Mouse (Mus musculus): ENCODE measurements at regions not wholly inside any gene's neighbourhood (a gene's known extent, or its start where the extent isn't known, plus 50 kb on each side); places are given as distances from the start of the nearest gene placed in this dataset.

GRCm38 (mm10) chr6:93392402-93392801 is 449.1 kb upstream of the Adamts9 start:
- Histone ChIP-seq H3K4me3 (ENCODE audit: control insufficient read depth in 1 of 2, insufficient read depth in 1 of 2, low read depth in 2 of 2, low read length in 2 of 2) (no peak overlapping the region), H3K36me3 (ENCODE audit: control insufficient read depth in 1 of 2, insufficient read depth in 2 of 2, low read length in 2 of 2) (no peaks in the 10 kb centered on the region), H3K27ac (ENCODE audit: control insufficient read depth, low read depth, low read length) (no peak overlapping the region), H3K4me1 (ENCODE audit: control insufficient read depth in 1 of 2, insufficient read depth in 2 of 2, low read length in 2 of 2) (no peaks in the 10 kb centered on the region), H3K9me3 (replicated peaks; ENCODE audit: insufficient read depth, low read length) (no peaks in the 10 kb centered on the region), H3K79me2 (ENCODE audit: control insufficient read depth, insufficient read depth, low read length, poor library complexity) (no peaks in the 10 kb centered on the region), H3K27me3 (ENCODE audit: control insufficient read depth in 1 of 2, insufficient read depth in 2 of 2, low read length in 2 of 2) (no peaks in the 10 kb centered on the region), H3K9ac (ENCODE audit: control insufficient read depth, low read depth, low read length, poor library complexity, severe bottlenecking) (no peak overlapping the region)
- no peak for TF ChIP-seq E2F4 (IDR thresholded peaks at IDR 0.05; ENCODE audit: borderline replicate concordance, low read depth, low read length)
- no peak for TF ChIP-seq MYC (IDR thresholded peaks at IDR 0.05; ENCODE audit: low read depth, low read length)
- DNase-seq (ENCODE audit: low read depth, low spot score): no peak

- no peak for DNase-seq (ENCODE audit: low read depth, low spot score)
- TF ChIP-seq GABPA (IDR thresholded peaks at IDR 0.05; ENCODE audit: low read depth, low read length): no peak
- TF ChIP-seq MXI1 (IDR thresholded peaks at IDR 0.05; ENCODE audit: low read depth, low read length): no peak
- TF ChIP-seq ZMIZ1 (IDR thresholded peaks at IDR 0.05; ENCODE audit: low read depth, low read length): no peak
- no peak for TF ChIP-seq CHD1 (IDR thresholded peaks at IDR 0.05; ENCODE audit: low read depth, low read length)
- TF ChIP-seq MYB (IDR thresholded peaks at IDR 0.05; ENCODE audit: low read depth, low read length): no peak
- no peak for TF ChIP-seq POLR2AphosphoS2 (IDR thresholded peaks at IDR 0.05; ENCODE audit: low read length)
- TF ChIP-seq POLR2AphosphoS5 (IDR thresholded peaks at IDR 0.05; ENCODE audit: borderline replicate concordance, low read depth, low read length): no peak
- no peak for TF ChIP-seq RCOR1 (IDR thresholded peaks at IDR 0.05; ENCODE audit: low read depth, low read length)
- TF ChIP-seq USF2 (IDR thresholded peaks at IDR 0.05; ENCODE audit: borderline replicate concordance in 1 of 2, insufficient read depth in 1 of 2, low read depth in 1 of 2, low read length in 2 of 2): no peak
- no peak for TF ChIP-seq ZNF384 (IDR thresholded peaks at IDR 0.05; ENCODE audit: low read depth, low read length)
- no peak for TF ChIP-seq NELFE (IDR thresholded peaks at IDR 0.05; ENCODE audit: low read depth, low read length)
- no peak for TF ChIP-seq RAD21 (IDR thresholded peaks at IDR 0.05; ENCODE audit: low read depth, low read length)
- no peak for TF ChIP-seq POLR2A (IDR thresholded peaks at IDR 0.05; ENCODE audit: control insufficient read depth in 1 of 2, insufficient read depth in 1 of 2, low read depth in 1 of 2, low read length in 2 of 2, poor library complexity in 1 of 2)
- no peak for TF ChIP-seq USF1 (IDR thresholded peaks at IDR 0.05; ENCODE audit: low read depth, low read length)
- no peak for TF ChIP-seq MEF2A (IDR thresholded peaks at IDR 0.05; ENCODE audit: extremely low read depth, insufficient replicate concordance, low read depth, low read length, poor library complexity, severe bottlenecking)
- TF ChIP-seq GATA1 (IDR thresholded peaks at IDR 0.05; ENCODE audit: low read depth, low read length): no peak
- TF ChIP-seq MAZ (IDR thresholded peaks at IDR 0.05; ENCODE audit: low read depth, low read length): no peak
- no peak for TF ChIP-seq SIN3A (IDR thresholded peaks at IDR 0.05; ENCODE audit: low read length)
- TF ChIP-seq SMC3 (IDR thresholded peaks at IDR 0.05; ENCODE audit: low read depth, low read length): no peak
- Histone ChIP-seq H3K4me1 (ENCODE audit: control insufficient read depth in 1 of 2, insufficient read depth in 2 of 2, low read length in 2 of 2) (no peaks in the 10 kb centered on the region), H3K9me3 (replicated peaks; ENCODE audit: insufficient read depth, low read length) (no peaks in the 10 kb centered on the region), H3K27ac (ENCODE audit: control insufficient read depth, low read depth, low read length) (no peak overlapping the region), H3K27me3 (ENCODE audit: control insufficient read depth in 1 of 2, insufficient read depth in 2 of 2, low read length in 2 of 2) (no peaks in the 10 kb centered on the region), H3K4me3 (ENCODE audit: control insufficient read depth in 1 of 2, insufficient read depth in 1 of 2, low read depth in 2 of 2, low read length in 2 of 2) (no peak overlapping the region), H3K79me2 (ENCODE audit: control insufficient read depth, insufficient read depth, low read length, poor library complexity) (no peaks in the 10 kb centered on the region), H3K9ac (ENCODE audit: control insufficient read depth, low read depth, low read length, poor library complexity, severe bottlenecking) (no peak overlapping the region), H3K36me3 (ENCODE audit: control insufficient read depth in 1 of 2, insufficient read depth in 2 of 2, low read length in 2 of 2) (no peaks in the 10 kb centered on the region)
These were observed 447.9 kb upstream of the Adamts9 start for GRCm38 (mm10) chr6:93391166-93391565.
